Mouse (Mus musculus): ENCODE measurements around the gene Surf4.

DNA sequence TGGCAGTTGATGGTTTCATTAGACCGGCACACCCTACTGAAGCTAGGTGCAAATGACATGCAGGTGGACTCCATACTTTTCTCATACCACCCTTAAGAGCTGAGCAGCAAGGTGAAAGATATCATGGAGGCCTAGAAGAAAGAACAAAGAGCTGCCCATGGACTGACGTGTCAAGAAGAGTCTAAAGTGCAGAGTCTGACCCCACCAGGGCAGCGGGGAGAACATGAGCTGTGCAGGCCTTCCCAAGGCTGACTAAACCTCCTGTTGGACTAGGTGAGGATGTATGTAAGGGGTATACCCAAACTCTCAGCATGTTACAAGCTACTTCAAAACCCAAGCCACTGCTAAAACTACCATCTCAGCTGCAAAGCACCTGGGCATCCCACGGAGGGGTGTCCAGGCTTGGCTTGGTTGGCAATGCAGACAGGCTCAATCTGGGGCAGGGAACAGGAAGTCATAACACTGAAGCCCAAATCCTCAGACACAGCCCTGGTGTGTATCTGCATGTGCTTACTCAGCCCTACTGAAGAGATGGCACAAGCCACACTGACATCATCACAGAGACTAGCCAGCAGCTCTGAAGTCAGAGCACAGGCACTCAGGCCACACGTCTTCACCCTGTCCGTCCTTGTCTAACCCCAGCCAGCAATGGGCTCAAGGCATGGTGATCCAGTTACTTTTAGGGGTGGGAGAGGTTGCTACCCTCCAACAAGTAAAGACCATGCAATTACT lies 5.8 kb downstream of the Surf4 start:
- TF ChIP-seq CTCF (IDR thresholded peaks at IDR 0.05; ENCODE audit: low read depth, low read length) (no peak), POLR2A (IDR thresholded peaks at IDR 0.05; ENCODE audit: borderline replicate concordance, low read depth, low read length) (no peak)

Data from bone marrow macrophage, adult 2 months (primary cell).